Mouse (Mus musculus): ENCODE measurements around the gene Smim24. TPM values are rescaled to one million over a fixed set of nuclear protein-coding genes. Genes with fewer than 3 reads are reported as not detected.

Gene Smim24
- 1.4 TPM for polyA plus RNA-seq (2017; shearing (Covaris generic))

DNA sequence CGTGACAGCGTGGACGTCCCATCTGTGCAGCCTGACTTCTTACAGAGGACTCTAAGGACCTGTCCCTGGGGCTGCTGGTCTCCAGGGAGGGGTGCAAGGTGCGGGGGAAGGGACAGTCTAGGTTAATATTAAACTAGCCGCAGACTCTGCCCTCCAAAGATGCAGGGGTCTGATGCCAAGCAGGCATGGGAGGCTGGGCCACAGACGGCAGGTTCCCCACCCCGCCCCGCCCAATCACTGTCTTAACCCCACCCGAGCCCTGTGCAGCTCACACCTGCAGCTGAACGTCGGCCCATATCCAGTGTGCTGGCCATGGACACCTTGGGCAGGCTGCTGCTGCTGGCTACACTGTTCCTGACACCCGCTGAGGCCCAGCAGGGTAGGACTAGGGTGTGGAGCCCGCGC is at the start of gene Smim24:
Gene Smim24, plus strand, starts transcription at position 271 of the 405 bp plus-strand sequence.

GRCm38 (mm10) chr10:81350351-81351063 is 42.3 kb upstream of the Smim24 start, which contains the start of gene Hmg20b:
Hmg20b (minus strand) TSS chr10:81350480.

GRCm38 (mm10) chr10:81356991-81357844 is 35.6 kb upstream of the Smim24 start, which contains the start of gene Mfsd12:
Mfsd12 (plus strand) TSS chr10:81357491.

GRCm38 (mm10) chr10:81365672-81366476 is 27.0 kb upstream of the Smim24 start, which contains the start of gene 4930404N11Rik:
4930404N11Rik (minus strand) TSS chr10:81365816.

GRCm38 (mm10) chr10:81377793-81378552 is 14.9 kb upstream of the Smim24 start, which contains the start of gene Fzr1:
Fzr1 (minus strand) TSS chr10:81378516.

GRCm38 (mm10) chr10:81383802-81384604 is 8.8 kb upstream of the Smim24 start, which contains the start of the genes Dohh and Gm48551:
Dohh (plus strand) TSS chr10:81384428.
Gm48551 (plus strand) TSS chr10:81384466.

DNA sequence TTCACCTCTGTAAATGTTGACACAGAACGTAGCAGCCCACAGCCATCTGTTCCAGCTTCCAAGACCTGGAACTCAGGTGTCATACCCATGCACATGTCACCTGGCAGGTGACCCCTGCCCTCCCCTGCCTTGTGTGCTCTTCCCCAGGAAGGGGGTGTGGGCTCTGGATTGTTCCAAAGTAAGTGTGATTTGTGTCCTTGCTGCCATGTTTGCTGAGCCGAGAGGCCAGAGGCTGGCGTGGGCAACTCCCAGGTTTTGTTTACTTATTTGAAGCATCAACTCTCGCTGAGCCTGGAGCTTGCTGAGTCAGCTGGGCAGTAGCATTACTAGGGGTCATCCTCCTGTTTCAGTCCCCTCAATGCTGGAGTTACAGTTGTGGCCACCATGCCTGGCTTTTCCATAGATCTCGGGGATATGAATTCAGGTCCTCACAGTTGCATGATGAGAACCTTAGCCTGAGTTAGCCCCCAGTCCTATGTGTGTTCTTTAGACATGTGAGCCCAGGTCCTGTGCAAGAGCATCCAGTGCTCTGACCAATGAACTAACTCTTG is 4.3 kb upstream of the Smim24 start, which contains the start of gene Gm48552:
Gene Gm48552, plus strand, starts transcription at position 501 of the 551 bp plus-strand sequence.

Other genes with a start within 250 kb of the Smim24 start
- 35.9 TPM for gene Pias4, start 225.1 kb upstream of the Smim24 start, polyA plus RNA-seq (2017; shearing (Covaris generic))
- 829 TPM for gene Eef2, start 216.4 kb upstream of the Smim24 start, polyA plus RNA-seq (2017; shearing (Covaris generic))
- 82.9 TPM for gene Dapk3, start 210.0 kb upstream of the Smim24 start, polyA plus RNA-seq (2017; shearing (Covaris generic))
- 0.32 TPM for gene 4930442H23Rik, start 209.2 kb upstream of the Smim24 start, polyA plus RNA-seq (2017; shearing (Covaris generic))
- 0.76 TPM for gene Nmrk2, start 191.0 kb upstream of the Smim24 start, polyA plus RNA-seq (2017; shearing (Covaris generic))
- gene Atcay, start 162.2 kb upstream of the Smim24 start, polyA plus RNA-seq (2017; shearing (Covaris generic)), result 3.1 TPM
- 4.9 TPM for gene Zfr2, start 159.9 kb upstream of the Smim24 start, polyA plus RNA-seq (2017; shearing (Covaris generic))
- gene Matk, start 140.1 kb upstream of the Smim24 start, polyA plus RNA-seq (2017; shearing (Covaris generic)), result 20.1 TPM
- 136 TPM for gene Mrpl54, start 126.1 kb upstream of the Smim24 start, polyA plus RNA-seq (2017; shearing (Covaris generic))
- 37.0 TPM for gene Apba3, start 126.1 kb upstream of the Smim24 start, polyA plus RNA-seq (2017; shearing (Covaris generic))
- 11.5 TPM for gene Tjp3, start 101.5 kb upstream of the Smim24 start, polyA plus RNA-seq (2017; shearing (Covaris generic))
- gene Pip5k1c, start 100.1 kb upstream of the Smim24 start, polyA plus RNA-seq (2017; shearing (Covaris generic)), result 88.8 TPM
- 42.7 TPM for gene Cactin, start 71.9 kb upstream of the Smim24 start, polyA plus RNA-seq (2017; shearing (Covaris generic))
- gene Tbxa2r, start 64.3 kb upstream of the Smim24 start, polyA plus RNA-seq (2017; shearing (Covaris generic)), result 15.1 TPM
- not detected for gene Gipc3, start 49.8 kb upstream of the Smim24 start, polyA plus RNA-seq (2017; shearing (Covaris generic))
- 28.3 TPM for gene Hmg20b, start 42.6 kb upstream of the Smim24 start, polyA plus RNA-seq (2017; shearing (Covaris generic))
- 1.8 TPM for gene Mfsd12, start 35.6 kb upstream of the Smim24 start, polyA plus RNA-seq (2017; shearing (Covaris generic))
- 0.84 TPM for gene 4930404N11Rik, start 27.2 kb upstream of the Smim24 start, polyA plus RNA-seq (2017; shearing (Covaris generic))
- gene Fzr1, start 14.5 kb upstream of the Smim24 start, polyA plus RNA-seq (2017; shearing (Covaris generic)), result 49.3 TPM
- 49.7 TPM for gene Dohh, start 8.6 kb upstream of the Smim24 start, polyA plus RNA-seq (2017; shearing (Covaris generic))
- 5.1 TPM for gene Gm48551, start 8.6 kb upstream of the Smim24 start, polyA plus RNA-seq (2017; shearing (Covaris generic))
- gene Gm48552, start 4.0 kb upstream of the Smim24 start, polyA plus RNA-seq (2017; shearing (Covaris generic)), result not detected
- 13.3 TPM for gene Nfic, start 62.6 kb downstream of the Smim24 start, polyA plus RNA-seq (2017; shearing (Covaris generic))
- gene Celf5, start 89.7 kb downstream of the Smim24 start, polyA plus RNA-seq (2017; shearing (Covaris generic)), result not detected
- gene Ncln, start 103.3 kb downstream of the Smim24 start, polyA plus RNA-seq (2017; shearing (Covaris generic)), result 110 TPM
- gene S1pr4, start 107.1 kb downstream of the Smim24 start, polyA plus RNA-seq (2017; shearing (Covaris generic)), result 65.6 TPM
- 122 TPM for gene Gna15, start 131.2 kb downstream of the Smim24 start, polyA plus RNA-seq (2017; shearing (Covaris generic))
- gene Gna11, start 152.1 kb downstream of the Smim24 start, polyA plus RNA-seq (2017; shearing (Covaris generic)), result 11.6 TPM
- 883 TPM for gene Aes, start 166.4 kb downstream of the Smim24 start, polyA plus RNA-seq (2017; shearing (Covaris generic))
- gene Tle2, start 181.5 kb downstream of the Smim24 start, polyA plus RNA-seq (2017; shearing (Covaris generic)), result 1.2 TPM
- gene Tle6, start 208.0 kb downstream of the Smim24 start, polyA plus RNA-seq (2017; shearing (Covaris generic)), result not detected
- gene BC025920, start 213.2 kb downstream of the Smim24 start, polyA plus RNA-seq (2017; shearing (Covaris generic)), result 1.2 TPM
- gene Sirt6, start 234.7 kb downstream of the Smim24 start, polyA plus RNA-seq (2017; shearing (Covaris generic)), result 8.4 TPM
- 3.2 TPM for gene Ankrd24, start 235.5 kb downstream of the Smim24 start, polyA plus RNA-seq (2017; shearing (Covaris generic))